Mouse (Mus musculus): ENCODE measurements around the gene Gm10681. TPM values are rescaled to one million over a fixed set of nuclear protein-coding genes. Genes with fewer than 3 reads are reported as not detected.

The Gm10681 gene
- polyA plus RNA-seq, 1 experiment from 2014 or later, result not detected

Other genes with a start within 250 kb of the Gm10681 start
- 402 and 436 TPM in 2 replicates for gene Phgdh, start 248.8 kb downstream of the Gm10681 start, polyA plus RNA-seq (2016; fragmentation: Nextera tagmentation; extraction: Ambion mirVana)
- gene Zfp697, start 206.3 kb downstream of the Gm10681 start, polyA plus RNA-seq (2016; fragmentation: Nextera tagmentation; extraction: Ambion mirVana), result 7.1 and 7.5 TPM in 2 replicates
- gene Gm4450, start 131.7 kb downstream of the Gm10681 start, polyA plus RNA-seq (2016; fragmentation: Nextera tagmentation; extraction: Ambion mirVana), result not detected in 2 replicates
- not detected in 2 replicates for gene Hsd3b4, start 78.3 kb downstream of the Gm10681 start, polyA plus RNA-seq (2016; fragmentation: Nextera tagmentation; extraction: Ambion mirVana)
- gene Hsd3b5, start 41.4 kb upstream of the Gm10681 start, polyA plus RNA-seq (2016; fragmentation: Nextera tagmentation; extraction: Ambion mirVana), result not detected in 2 replicates
- not detected in 2 replicates for gene Hsd3b2, start 135.7 kb upstream of the Gm10681 start, polyA plus RNA-seq (2016; fragmentation: Nextera tagmentation; extraction: Ambion mirVana)
- gene Hsd3b3, start 174.3 kb upstream of the Gm10681 start, polyA plus RNA-seq (2016; fragmentation: Nextera tagmentation; extraction: Ambion mirVana), result not detected in 2 replicates
- 8.2 and 12.1 TPM in 2 replicates for gene Hsd3b6, start 225.6 kb upstream of the Gm10681 start, polyA plus RNA-seq (2016; fragmentation: Nextera tagmentation; extraction: Ambion mirVana)

All from forebrain, embryonic 10.5 days (tissue).